25 mouse cellular contexts compared by ENCODE assay signal in genomic region chr15:74396029-74396428, GRCm38 (mm10).
DNase-seq lines count a peak whose midpoint lies in the region; ATAC-seq lines count a peak whose summit lies in the region.
"Had no signal": no experiment of that assay in that cellular context is flagged by ENCODE, and none has a peak within 500 bp of the region (broad histone marks: within the 10 kb centered on the region; RNA-seq: fewer than 3 reads in every experiment).

No protein-coding gene starts in this region.

- no peak for ATAC-seq in forebrain, embryonic 14.5 days
- no peak for ATAC-seq in forebrain, embryonic 11.5 days (replicated peaks; ENCODE audit: low FRiP score)
- ATAC-seq in liver, embryonic 11.5 days (replicated peaks; ENCODE audit: low FRiP score): no peak
- ATAC-seq: activated CD4-positive, CD25-positive, alpha-beta regulatory T cell, adult 4 months; forebrain, embryonic 16.5 days; inflammation-experienced regulatory T-cells, adult 6 months; midbrain, embryonic 13.5 days had no signal

- 84% methylated on average over 8 of the region's 8 CpGs for WGBS in forebrain, embryonic 14.5 days
- WGBS in forebrain, embryonic 11.5 days: 90% methylated on average over 8 of the region's 8 CpGs
- WGBS in liver, embryonic 11.5 days: 80% methylated on average over 8 of the region's 8 CpGs

- no peaks in the 10 kb centered on the region for H3K27me3 ChIP-seq in forebrain, embryonic 14.5 days (replicated peaks; ENCODE audit: control insufficient read depth, insufficient read depth, low read length)
- no peaks in the 10 kb centered on the region for H3K27me3 ChIP-seq in forebrain, embryonic 11.5 days (ENCODE audit: control insufficient read depth, insufficient read depth, low read length)
- H3K27me3 ChIP-seq in liver, embryonic 11.5 days (replicated peaks; ENCODE audit: control insufficient read depth, insufficient read depth, low read length): no peaks in the 10 kb centered on the region
- H3K27me3 ChIP-seq: embryonic facial prominence, embryonic 13.5 days; midbrain, embryonic 13.5 days had no signal

- no peak overlapping the region for H3K4me2 ChIP-seq in forebrain, embryonic 14.5 days (ENCODE audit: low read length)
- H3K4me2 ChIP-seq in forebrain, embryonic 11.5 days (ENCODE audit: low read depth, low read length, severe bottlenecking): no peak overlapping the region
- no peak overlapping the region for H3K4me2 ChIP-seq in liver, embryonic 11.5 days
- H3K4me2 ChIP-seq: embryonic facial prominence, embryonic 13.5 days; hindbrain, embryonic 14.5 days; lung, embryonic 14.5 days; midbrain, embryonic 13.5 days had no signal

- no peak overlapping the region for H3K4me3 ChIP-seq in forebrain, embryonic 14.5 days (ENCODE audit: low read depth, low read length)
- H3K4me3 ChIP-seq in forebrain, embryonic 11.5 days (ENCODE audit: low read depth, low read length): no peak overlapping the region
- H3K4me3 ChIP-seq in liver, embryonic 11.5 days (ENCODE audit: low read depth, low read length): no peak overlapping the region
- H3K4me3 ChIP-seq: embryonic facial prominence, embryonic 13.5 days; heart, embryonic 10.5 days; midbrain, embryonic 13.5 days had no signal

- H3K9me3 ChIP-seq in forebrain, embryonic 14.5 days (replicated peaks; ENCODE audit: control insufficient read depth, low read length): no peaks in the 10 kb centered on the region
- no peaks in the 10 kb centered on the region for H3K9me3 ChIP-seq in forebrain, embryonic 11.5 days (ENCODE audit: control insufficient read depth, low read length)
- no peaks in the 10 kb centered on the region for H3K9me3 ChIP-seq in liver, embryonic 11.5 days (ENCODE audit: control insufficient read depth, low read length)
- H3K9me3 ChIP-seq: embryonic facial prominence, embryonic 13.5 days; heart, embryonic 10.5 days; midbrain, embryonic 13.5 days had no signal

- peak; percentile 8 for DNase-seq in forebrain, embryonic 14.5 days (ENCODE audit: low spot score)
- DNase-seq in forebrain, embryonic 11.5 days (ENCODE audit: low spot score): no peak
- peak; percentile 9 to 40 for DNase-seq in left cerebral cortex, adult 18-20 months (ENCODE audit: low spot score in 2 of 2)
- DNase-seq in left cerebral cortex, postnatal 4 days: no peak
- peak; percentile 37 to 59 for DNase-seq in frontal cortex, adult 2 months (ENCODE audit: extremely low spot score in 1 of 2, low spot score in 1 of 2)
- DNase-seq in right cerebral cortex, postnatal 36 days (ENCODE audit: low spot score in 2 of 2): peak; percentile 39 to 67
- DNase-seq in liver, embryonic 11.5 days (ENCODE audit: low spot score): no peak
- DNase-seq: adrenal gland, adult 8-10 months; cerebellum, adult 2 months; cerebellum, postnatal 36 days; embryo, embryonic 11 days; heart, postnatal 4 days; kidney, adult 18-20 months; kidney, postnatal 4 days; lung, embryonic 14.5 days; spleen, adult 18-20 months; thymus, postnatal 14 days had no signal

- no peaks in the 10 kb centered on the region for H3K36me3 ChIP-seq in forebrain, embryonic 14.5 days (ENCODE audit: control insufficient read depth, insufficient read depth, low read length)
- H3K36me3 ChIP-seq in forebrain, embryonic 11.5 days (ENCODE audit: control insufficient read depth, insufficient read depth, low read length): no peaks in the 10 kb centered on the region
- no peaks in the 10 kb centered on the region for H3K36me3 ChIP-seq in liver, embryonic 11.5 days (ENCODE audit: control insufficient read depth, insufficient read depth, low read length)
- H3K36me3 ChIP-seq: embryonic facial prominence, embryonic 13.5 days; heart, embryonic 10.5 days; midbrain, embryonic 13.5 days had no signal

- H3K27ac ChIP-seq in forebrain, embryonic 14.5 days (ENCODE audit: low read depth, low read length): no peak overlapping the region
- H3K27ac ChIP-seq in forebrain, embryonic 11.5 days (ENCODE audit: low read depth, low read length): no peak overlapping the region
- no peak overlapping the region for H3K27ac ChIP-seq in liver, embryonic 11.5 days (ENCODE audit: low read depth, low read length)
- H3K27ac ChIP-seq: embryonic facial prominence, embryonic 13.5 days; heart, embryonic 10.5 days; hindbrain, embryonic 14.5 days; liver, embryonic 14.5 days; midbrain, embryonic 13.5 days had no signal

- no peak overlapping the region for H3K9ac ChIP-seq in forebrain, embryonic 14.5 days (ENCODE audit: low read length)
- no peak overlapping the region for H3K9ac ChIP-seq in forebrain, embryonic 11.5 days (ENCODE audit: low read length)
- no peak overlapping the region for H3K9ac ChIP-seq in liver, embryonic 11.5 days (ENCODE audit: low read depth, low read length)
- H3K9ac ChIP-seq: embryonic facial prominence, embryonic 13.5 days; hindbrain, embryonic 14.5 days; liver, embryonic 14.5 days; lung, embryonic 14.5 days; midbrain, embryonic 13.5 days had no signal

- 0 out of 2 replicates have a peak, but pooled peaks cover 2% of the 10 kb centered on the region for H3K4me1 ChIP-seq in forebrain, embryonic 14.5 days (ENCODE audit: control insufficient read depth, insufficient read depth, low read length)
- H3K4me1 ChIP-seq in forebrain, embryonic 11.5 days (replicated peaks; ENCODE audit: control insufficient read depth, insufficient read depth, low read length): no peaks in the 10 kb centered on the region
- no peaks in the 10 kb centered on the region for H3K4me1 ChIP-seq in liver, embryonic 11.5 days (replicated peaks; ENCODE audit: control insufficient read depth, insufficient read depth, low read length)
- H3K4me1 ChIP-seq: heart, embryonic 10.5 days had no signal

- intact Hi-C loops in left cerebral cortex, postnatal 4 days (cut with DNase I): no loop called here

Comparison
In these comparisons a context has a peak if more than half of its experiments do, and no peak if none do; other contexts are left out.
1. DNase-seq: peak in forebrain, embryonic 14.5 days (single experiment), left cerebral cortex, adult 18-20 months (2 of 2), frontal cortex, adult 2 months (2 of 2) and right cerebral cortex, postnatal 36 days (2 of 2); none in forebrain, embryonic 11.5 days (single experiment), left cerebral cortex, postnatal 4 days (single experiment) and liver, embryonic 11.5 days (single experiment).